Mouse (Mus musculus) midbrain, embryonic 14.5 days (tissue): ENCODE data around the gene Rgs2. TPM values are rescaled to one million over a fixed set of nuclear protein-coding genes. Genes with fewer than 3 reads are reported as not detected.

Experiments
- ATAC-seq: fragments of 200-750 bp; cut with Nextera tagmentation; 2 replicates; pipeline ENCODE4 v1.8.0; 2017; ENCODE audit warnings: moderate number of reproducible peaks, moderate library complexity; ENCODE audit not compliant: low FRiP score, low TSS enrichment
- DNase-seq: peaks from one replicate; pipeline ENCODE4 v3.0.0-alpha.2; 2015
- H3K27ac ChIP-seq: fragments of 300-500 bp; sonication (generic); replicated peaks from 2 replicates; pipeline ENCODE4 v1.5.1; 2014; ENCODE audit warnings: mild to moderate bottlenecking, low read depth, low read length, moderate library complexity
- H3K27me3 ChIP-seq: fragments of 300-500 bp; sonication (generic); 2 replicates; pipeline ENCODE4 v1.6.1; 2014; ENCODE audit warnings: low read length, control low read depth, mixed read lengths; ENCODE audit not compliant: control insufficient read depth, insufficient read depth
- H3K36me3 ChIP-seq: fragments of 300-500 bp; sonication (generic); 2 replicates; pipeline ENCODE4 v1.6.1; 2014; ENCODE audit warnings: low read length, control low read depth; ENCODE audit not compliant: control insufficient read depth, insufficient read depth
- H3K4me1 ChIP-seq: fragments of 300-500 bp; sonication (generic); 2 replicates; pipeline ENCODE4 v1.6.1; 2014; ENCODE audit warnings: mild to moderate bottlenecking, antibody characterized with exemption, low read length, control low read depth; ENCODE audit not compliant: control insufficient read depth, insufficient read depth
- H3K4me2 ChIP-seq: fragments of 300-500 bp; sonication (generic); 2 replicates; pipeline ENCODE4 v1.6.1; 2014; ENCODE audit warnings: mild to moderate bottlenecking, low read length, moderate library complexity
- H3K4me3 ChIP-seq: fragments of 300-500 bp; sonication (generic); replicated peaks from 2 replicates; pipeline ENCODE4 v1.5.1; 2014; ENCODE audit warnings: low read depth, low read length
- H3K9ac ChIP-seq: fragments of 300-500 bp; sonication (generic); replicated peaks from 2 replicates; pipeline ENCODE4 v1.6.1; 2014; ENCODE audit warnings: mild to moderate bottlenecking, low read length, moderate library complexity
- H3K9me3 ChIP-seq: fragments of 300-500 bp; sonication (generic); 2 replicates; pipeline ENCODE4 v1.6.1; 2016; ENCODE audit warnings: low read length, control low read depth, mixed read lengths; ENCODE audit not compliant: control insufficient read depth
- WGBS: fragments of 180-500 bp; shearing (Covaris S2); extraction: QIAGEN DNeasy Blood & Tissue Kit; methylation state at CpG from one replicate; pipeline ENCODE4 v1.1.7; 2014; 5-methylcytosine and 5-hydroxymethylcytosine counted together
- polyA plus RNA-seq: library from polyadenylated mRNA; unstranded; fragments of >200 nt; fragmentation: Nextera tagmentation; extraction: Ambion mirVana; gene quantifications from 2 replicates; pipeline ENCODE4 v1.2.1, GENCODE M21; 2014

Gene Rgs2
- 123 and 132 TPM in 2 replicates for polyA plus RNA-seq

DNA sequence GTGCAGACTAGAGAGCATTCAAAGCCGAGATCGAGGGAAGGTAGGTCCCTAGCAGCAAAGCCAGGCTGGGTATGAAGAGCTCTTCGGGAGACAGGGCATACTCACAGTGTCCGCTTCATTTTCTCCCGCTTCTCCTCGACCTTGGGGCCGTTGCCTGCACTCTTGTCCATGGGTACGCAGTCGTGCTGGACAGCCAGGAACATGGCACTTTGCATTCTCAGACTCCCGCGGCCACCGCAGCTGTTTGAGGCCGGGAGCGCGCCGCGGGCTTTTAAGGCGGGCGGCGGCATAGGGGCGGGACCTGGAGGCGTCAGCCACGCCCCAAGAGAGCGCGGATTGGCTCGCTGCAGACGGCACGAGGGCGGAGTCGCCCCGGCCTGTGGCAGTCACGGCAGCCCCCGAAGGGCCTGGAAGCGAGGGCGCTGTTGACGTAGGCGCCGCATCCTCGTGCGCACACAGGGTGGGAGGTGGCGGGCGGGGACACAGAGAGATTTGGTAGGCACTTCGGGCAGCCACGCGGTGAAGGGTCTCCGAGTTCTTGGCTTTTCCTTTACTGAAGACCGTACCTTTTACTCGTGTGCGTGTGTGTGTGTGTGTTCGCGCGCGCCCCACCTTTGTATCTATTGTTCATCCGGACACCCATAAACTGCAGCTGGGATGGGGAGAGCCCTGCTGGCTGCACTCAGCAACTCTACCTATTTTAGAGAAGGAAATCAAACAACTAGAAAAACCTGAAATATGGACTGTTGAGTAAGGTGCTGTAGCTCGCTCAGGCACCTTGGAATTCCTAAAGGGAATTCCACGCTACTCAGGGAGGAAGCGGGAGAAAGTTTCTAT lies at the start of gene Rgs2:
Gene Rgs2, minus strand, starts transcription at position 258 of the 837 bp plus-strand sequence.
- no peaks in the 10 kb centered on the region for H3K27me3 ChIP-seq
- peak within 1 kb of the TSS; percentile 91 for H3K27ac ChIP-seq
- under 1% methylated on average over 57 of the region's 57 CpGs for WGBS
- H3K36me3 ChIP-seq: peaks cover 21% of the 10 kb centered on the region
- ATAC-seq (peak; percentile 99), DNase-seq (peak; percentile 98)
- H3K4me2 ChIP-seq: peak within 1 kb of the TSS; percentile 96
- peak within 1 kb of the TSS; percentile 81 for H3K9ac ChIP-seq
- peak within 1 kb of the TSS; percentile 86 for H3K4me3 ChIP-seq
- H3K9me3 ChIP-seq: no peaks in the 10 kb centered on the region
- peaks cover 17% of the 10 kb centered on the region for H3K4me1 ChIP-seq

- H3K4me2 ChIP-seq: no peak overlapping the region
- no peak overlapping the region for H3K9ac ChIP-seq
- no peak overlapping the region for H3K27ac ChIP-seq
- H3K4me1 ChIP-seq: no peaks in the 10 kb centered on the region
- 80% methylated on average over 4 of the region's 4 CpGs for WGBS
- ATAC-seq: no peak
- no peak overlapping the region for H3K4me3 ChIP-seq
- DNase-seq: no peak
- H3K36me3 ChIP-seq: no peaks in the 10 kb centered on the region
- no peaks in the 10 kb centered on the region for H3K27me3 ChIP-seq
- H3K9me3 ChIP-seq: no peaks in the 10 kb centered on the region
Measured at GRCm38 (mm10) chr1:144053401-144053800, 49.4 kb upstream of the Rgs2 start.

DNA sequence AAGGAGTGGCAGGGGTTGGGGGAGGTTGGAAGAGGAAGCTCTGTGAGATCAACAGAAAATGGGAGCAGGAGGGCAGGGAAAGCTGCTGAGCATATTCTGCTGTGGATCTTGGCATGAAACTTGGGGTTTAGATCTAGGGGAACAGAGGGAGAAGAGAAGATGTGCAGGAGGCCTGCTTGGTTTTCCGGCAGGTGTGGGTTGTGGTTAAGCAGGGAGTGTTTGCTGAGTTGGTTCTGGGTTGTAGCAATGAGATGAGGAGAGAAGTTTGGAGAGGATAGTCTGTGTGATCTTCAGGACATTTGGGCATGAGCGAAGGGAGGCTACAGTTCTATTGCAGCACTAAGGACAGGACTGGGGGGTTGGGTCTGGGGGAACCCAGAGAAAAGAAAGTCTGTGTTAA lies 37.9 kb upstream of the Rgs2 start:
- no peaks in the 10 kb centered on the region for H3K9me3 ChIP-seq
- H3K27me3 ChIP-seq: no peaks in the 10 kb centered on the region
- no peaks in the 10 kb centered on the region for H3K4me1 ChIP-seq
- no peak overlapping the region for H3K4me2 ChIP-seq
- H3K9ac ChIP-seq: no peak overlapping the region
- H3K36me3 ChIP-seq: no peaks in the 10 kb centered on the region
- no peak overlapping the region for H3K27ac ChIP-seq
- DNase-seq (no peak), ATAC-seq (no peak)
- H3K4me3 ChIP-seq: no peak overlapping the region
- WGBS: 96% methylated on average over 2 of the region's 2 CpGs

DNA sequence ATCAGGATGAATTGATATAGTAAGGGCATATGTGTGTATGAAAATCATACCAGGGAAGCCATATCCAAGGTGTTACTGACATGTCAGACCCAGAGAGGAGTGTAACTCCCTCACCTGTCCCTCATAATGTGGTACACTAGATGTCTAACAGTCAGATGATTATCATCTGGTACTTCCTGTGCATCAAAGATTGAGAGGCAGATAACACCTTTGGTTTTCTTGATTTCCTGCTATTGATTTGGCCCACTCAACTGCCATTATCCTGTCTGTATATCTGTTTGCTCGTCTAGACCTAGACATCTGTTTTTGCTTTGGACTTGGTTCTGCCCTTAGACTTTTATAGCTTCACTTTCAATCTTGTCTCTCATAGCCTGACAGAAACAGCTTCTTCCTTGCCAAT lies 29.5 kb upstream of the Rgs2 start:
- Histone ChIP-seq H3K4me1 (no peaks in the 10 kb centered on the region), H3K4me3 (no peak overlapping the region), H3K4me2 (no peak overlapping the region), H3K9me3 (no peaks in the 10 kb centered on the region), H3K9ac (no peak overlapping the region), H3K27ac (no peak overlapping the region), H3K36me3 (no peaks in the 10 kb centered on the region), H3K27me3 (no peaks in the 10 kb centered on the region)
- 87% methylated on average over 1 of the region's 1 CpGs for WGBS
- DNase-seq (no peak), ATAC-seq (no peak)

- Histone ChIP-seq H3K9ac (no peak overlapping the region), H3K4me2 (no peak overlapping the region), H3K27ac (no peak overlapping the region), H3K4me1 (no peaks in the 10 kb centered on the region), H3K27me3 (no peaks in the 10 kb centered on the region), H3K4me3 (no peak overlapping the region), H3K9me3 (no peaks in the 10 kb centered on the region), H3K36me3 (no peaks in the 10 kb centered on the region)
- DNase-seq: peak; percentile 44
- ATAC-seq: no peak
- WGBS: 47% methylated on average over 6 of the region's 6 CpGs
Measured at GRCm38 (mm10) chr1:144030499-144030898, 26.5 kb upstream of the Rgs2 start.

DNA sequence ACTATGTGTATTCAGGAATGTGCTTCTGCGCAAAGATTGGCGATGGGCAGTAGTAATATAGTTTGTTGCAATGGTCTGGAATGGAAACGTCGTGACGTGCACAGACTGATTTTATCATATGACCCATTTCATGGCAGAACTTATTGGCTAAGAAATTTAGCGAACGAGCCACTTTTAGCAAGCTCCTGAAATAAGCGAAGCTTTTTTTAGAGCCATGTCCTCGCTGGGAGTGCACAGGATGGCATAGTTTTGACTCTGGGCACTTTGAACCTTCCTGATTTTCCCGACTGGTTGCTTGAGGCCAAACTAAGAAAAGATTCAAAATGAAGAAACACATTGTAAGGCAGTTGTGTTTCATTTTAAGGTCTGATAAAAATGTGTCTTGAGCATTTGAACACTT lies 25.7 kb upstream of the Rgs2 start:
- no peaks in the 10 kb centered on the region for H3K27me3 ChIP-seq
- H3K9me3 ChIP-seq: no peaks in the 10 kb centered on the region
- 96% methylated on average over 10 of the region's 10 CpGs for WGBS
- no peak overlapping the region for H3K27ac ChIP-seq
- H3K4me2 ChIP-seq: no peak overlapping the region
- no peaks in the 10 kb centered on the region for H3K36me3 ChIP-seq
- ATAC-seq: no peak
- no peak overlapping the region for H3K4me3 ChIP-seq
- H3K4me1 ChIP-seq: no peaks in the 10 kb centered on the region
- DNase-seq: no peak
- no peak overlapping the region for H3K9ac ChIP-seq

- Histone ChIP-seq H3K4me1 (no peaks in the 10 kb centered on the region), H3K36me3 (no peaks in the 10 kb centered on the region), H3K27me3 (no peaks in the 10 kb centered on the region), H3K4me2 (no peak overlapping the region), H3K9ac (no peak overlapping the region), H3K27ac (no peak overlapping the region), H3K9me3 (no peaks in the 10 kb centered on the region), H3K4me3 (no peak overlapping the region)
- no peak for DNase-seq
- WGBS: 86% methylated on average over 7 of the region's 7 CpGs
- ATAC-seq: no peak
Measured at GRCm38 (mm10) chr1:144018417-144018958, 14.5 kb upstream of the Rgs2 start.

- no peaks in the 10 kb centered on the region for H3K27me3 ChIP-seq
- H3K36me3 ChIP-seq: no peaks in the 10 kb centered on the region
- ATAC-seq: no peak
- H3K9ac ChIP-seq: no peak overlapping the region
- DNase-seq: no peak
- H3K27ac ChIP-seq: no peak overlapping the region
- H3K9me3 ChIP-seq: no peaks in the 10 kb centered on the region
- H3K4me3 ChIP-seq: no peak overlapping the region
- H3K4me2 ChIP-seq: no peak overlapping the region
- no peaks in the 10 kb centered on the region for H3K4me1 ChIP-seq
Measured at GRCm38 (mm10) chr1:144013913-144014312, 10.0 kb upstream of the Rgs2 start.

- Histone ChIP-seq H3K4me3 (no peak overlapping the region), H3K27ac (no peak overlapping the region), H3K9me3 (no peaks in the 10 kb centered on the region), H3K36me3 (peaks cover 3% of the 10 kb centered on the region; the same call in 1 of the 2 replicates), H3K4me2 (no peak overlapping the region), H3K9ac (no peak overlapping the region), H3K27me3 (no peaks in the 10 kb centered on the region), H3K4me1 (peaks cover 8% of the 10 kb centered on the region; the same call in 1 of the 2 replicates)
- ATAC-seq (no peak), DNase-seq (no peak)
- 69% methylated on average over 6 of the region's 6 CpGs for WGBS
Measured at GRCm38 (mm10) chr1:144007341-144007740, 3.4 kb upstream of the Rgs2 start.
